Comparison of ENCODE assay signal across 31 mouse cellular contexts in genomic region chr17:40875568-40875967, GRCm38 (mm10). TPM values are rescaled to one million over a fixed set of nuclear protein-coding genes. Genes with fewer than 3 reads are reported as not detected.
DNase-seq lines count a peak whose midpoint lies in the region; ATAC-seq and TF ChIP-seq lines count a peak whose summit lies in the region.
"Had no signal": no experiment of that assay in that cellular context is flagged by ENCODE, and none has a peak within 500 bp of the region (broad histone marks: within the 10 kb centered on the region; RNA-seq: fewer than 3 reads in every experiment).

No protein-coding gene starts in this region.

- no peak for TF ChIP-seq CTCF in G1E (IDR thresholded peaks at IDR 0.05; ENCODE audit: low read depth, low read length)

- H3K27me3 ChIP-seq in G1E (ENCODE audit: insufficient read depth, low read length) = peaks cover 8% of the 10 kb centered on the region; the same call in 1 of the 2 replicates
- no peaks in the 10 kb centered on the region; the same call in 1 of the 2 replicates for H3K27me3 ChIP-seq in embryonic facial prominence, embryonic 10.5 days (replicated peaks; ENCODE audit: low read depth, poor library complexity, severe bottlenecking)
- H3K27me3 ChIP-seq: CH12.LX; embryonic facial prominence, embryonic 13.5 days; embryonic facial prominence, embryonic 15.5 days; forebrain, embryonic 12.5 days had no signal

- ATAC-seq in G1E (ENCODE audit: extremely low read depth, insufficient number of reproducible peaks, low FRiP score, poor library complexity, severe bottlenecking) = 0 out of 2 replicates have a peak, but pooled peaks have one; percentile 43
- ATAC-seq in granulocyte monocyte progenitor cell, adult 5-6 weeks (replicated peaks; ENCODE audit: poor library complexity, severe bottlenecking) = peak; percentile 50
- ATAC-seq in monocyte, adult 5-6 weeks (replicated peaks; ENCODE audit: insufficient number of reproducible peaks, low FRiP score, low TSS enrichment, poor library complexity, severe bottlenecking) = no peak
- ATAC-seq: CD4-positive, CD25-positive, alpha-beta regulatory T cell, adult 4 months; forebrain, embryonic 14.5 days; forebrain, embryonic 16.5 days had no signal

- H3K27ac ChIP-seq in embryonic facial prominence, embryonic 10.5 days (replicated peaks) = no peak overlapping the region
- H3K27ac ChIP-seq: embryonic facial prominence, embryonic 13.5 days; embryonic facial prominence, embryonic 15.5 days; forebrain, embryonic 10.5 days; forebrain, embryonic 12.5 days had no signal

- DNase-seq in 3T3-L1 (ENCODE audit: low read depth, low spot score) (peak; percentile 51), G1E (ENCODE audit: low spot score) (no peak), MEL-GATA-1-ER (ENCODE audit: extremely low read depth, low read depth) (peak; percentile 82)
- DNase-seq in left cerebral cortex, postnatal 36 days (ENCODE audit: low spot score in 2 of 2) = no peak
- DNase-seq in gastrocnemius, postnatal 25 days = no peak
- no peak for DNase-seq in embryonic facial prominence, embryonic 10.5 days (ENCODE audit: low spot score)
- DNase-seq: adrenal gland, adult 2 months; adrenal gland, postnatal 10 days; adrenal gland, postnatal 25 days; B cell, adult 2 months; cerebellum, adult 11 months; cerebellum, adult 18-20 months; cerebellum, adult 8-10 months; cerebellum, adult 9-11 months; cerebellum, postnatal 14 days; cerebellum, postnatal 36 days had no signal

- H3K36me3 ChIP-seq in G1E (replicated peaks) = no peaks in the 10 kb centered on the region
- no peaks in the 10 kb centered on the region for H3K36me3 ChIP-seq in embryonic facial prominence, embryonic 10.5 days (replicated peaks)
- H3K36me3 ChIP-seq: embryonic facial prominence, embryonic 13.5 days; embryonic facial prominence, embryonic 15.5 days; forebrain, embryonic 10.5 days; forebrain, embryonic 12.5 days had no signal

- 94% methylated on average over 1 of the region's 1 CpGs for WGBS in embryonic facial prominence, embryonic 10.5 days

- H3K9me3 ChIP-seq in G1E (replicated peaks) = no peaks in the 10 kb centered on the region
- H3K9me3 ChIP-seq in embryonic facial prominence, embryonic 10.5 days = no peaks in the 10 kb centered on the region
- H3K9me3 ChIP-seq: embryonic facial prominence, embryonic 13.5 days; embryonic facial prominence, embryonic 15.5 days; forebrain, embryonic 10.5 days; forebrain, embryonic 12.5 days had no signal

- H3K4me1 ChIP-seq in G1E (ENCODE audit: insufficient read depth, low read depth, low read length) = peaks cover 16% of the 10 kb centered on the region
- H3K4me1 ChIP-seq in embryonic facial prominence, embryonic 10.5 days = peaks cover 4% of the 10 kb centered on the region; the same call in 1 of the 2 replicates

- intact Hi-C loops in left cerebral cortex, postnatal 36 days (cut with DNase I) = no loop called here

- H3K4me3 ChIP-seq in G1E (ENCODE audit: low read depth, low read length) = no peak overlapping the region
- no peak overlapping the region for H3K4me3 ChIP-seq in embryonic facial prominence, embryonic 10.5 days
- H3K4me3 ChIP-seq: embryonic facial prominence, embryonic 13.5 days; embryonic facial prominence, embryonic 15.5 days; erythroblast, embryonic 14.5 days; forebrain, embryonic 10.5 days; forebrain, embryonic 12.5 days had no signal

RNA-seq across cellular contexts. Expression of gene 9130008F23Rik, which starts 4.8 kb away (rescaled TPM):
- total RNA-seq in G1E (2014; fragmentation: Nextera tagmentation) (not detected in 2 replicates), G1E (2017) (0.12 and 0.71 TPM in 2 replicates)
- polyA plus RNA-seq in G1E (2012) = 0.11 and 0.29 TPM in 2 replicates
- 3.0 and 5.0 TPM in 2 replicates for total RNA-seq in granulocyte monocyte progenitor cell, adult 5-6 weeks (2014; fragmentation: Nextera tagmentation)
- total RNA-seq in granulocyte monocyte progenitor cell, adult 5-6 weeks (2017) = 5.6 and 6.2 TPM in 2 replicates
- total RNA-seq in left cerebral cortex, postnatal 36 days (2021) = not detected
- total RNA-seq in gastrocnemius, postnatal 25 days (2021) = under 1 TPM; 0.20 to 0.48 TPM
- polyA plus RNA-seq in embryonic facial prominence, embryonic 10.5 days (2016; fragmentation: Nextera tagmentation; extraction: Ambion mirVana) = 0.37 and 0.53 TPM in 2 replicates
- 1.5 to 10.3 TPM (median 4.2 TPM) in 3 replicates for total RNA-seq in monocyte, adult 5-6 weeks (2017)
- total RNA-seq: CH12.LX had no signal

RNA-seq across cellular contexts. Expression of gene Glyatl3, which starts 38.6 kb away (rescaled TPM):
- not detected in 2 replicates for total RNA-seq in G1E (2014; fragmentation: Nextera tagmentation)
- total RNA-seq in G1E (2017) = not detected in 2 replicates
- not detected in 2 replicates for polyA plus RNA-seq in G1E (2012)
- total RNA-seq in granulocyte monocyte progenitor cell, adult 5-6 weeks (2014; fragmentation: Nextera tagmentation) = not detected in 2 replicates
- total RNA-seq in granulocyte monocyte progenitor cell, adult 5-6 weeks (2017) = not detected in 2 replicates
- not detected for total RNA-seq in left cerebral cortex, postnatal 36 days (2021)
- not detected for total RNA-seq in gastrocnemius, postnatal 25 days (2021)
- 0.25 TPM in 1 of 2 replicates, not detected in the other for polyA plus RNA-seq in embryonic facial prominence, embryonic 10.5 days (2016; fragmentation: Nextera tagmentation; extraction: Ambion mirVana)
- not detected in 3 replicates for total RNA-seq in monocyte, adult 5-6 weeks (2017)
- total RNA-seq: adrenal gland, adult 2 months; adrenal gland, postnatal 10 days; adrenal gland, postnatal 25 days; adrenal gland, postnatal 4 days; CH12.LX had no signal
- polyA plus RNA-seq: adrenal gland, adult 2 months; brain, embryonic 14.5 days; CD4-positive, CD25-positive, alpha-beta regulatory T cell, adult 4 months; cortical plate, adult 2 months; erythroblast, embryonic 14.5 days; forebrain, embryonic 14.5 days; forebrain, embryonic 16.5 days; frontal cortex, adult 2 months had no signal

RNA-seq across cellular contexts. Expression of gene Mut, which starts 58.9 kb away (rescaled TPM):
- total RNA-seq in G1E (2014; fragmentation: Nextera tagmentation) (35.3 and 36.7 TPM in 2 replicates), G1E (2017) (48.9 and 57.2 TPM in 2 replicates)
- 2.4 and 3.7 TPM in 2 replicates for polyA plus RNA-seq in G1E (2012)
- 14.1 and 18.6 TPM in 2 replicates for total RNA-seq in granulocyte monocyte progenitor cell, adult 5-6 weeks (2014; fragmentation: Nextera tagmentation)
- 32.7 and 36.8 TPM in 2 replicates for total RNA-seq in granulocyte monocyte progenitor cell, adult 5-6 weeks (2017)
- 10 to 100 TPM; 34.0 to 44.5 TPM for total RNA-seq in left cerebral cortex, postnatal 36 days (2021)
- total RNA-seq in gastrocnemius, postnatal 25 days (2021) = 10 to 100 TPM; 63.3 to 68.0 TPM
- polyA plus RNA-seq in embryonic facial prominence, embryonic 10.5 days (2016; fragmentation: Nextera tagmentation; extraction: Ambion mirVana) = 29.1 and 33.2 TPM in 2 replicates
- total RNA-seq in monocyte, adult 5-6 weeks (2017) = 16.9 to 22.2 TPM (median 17.2 TPM) in 3 replicates

RNA-seq across cellular contexts. Expression of gene Cenpq, which starts 59.3 kb away (rescaled TPM):
- 40.5 and 44.5 TPM in 2 replicates for total RNA-seq in G1E (2014; fragmentation: Nextera tagmentation)
- 57.3 and 67.1 TPM in 2 replicates for total RNA-seq in G1E (2017)
- 1.3 and 2.2 TPM in 2 replicates for polyA plus RNA-seq in G1E (2012)
- total RNA-seq in granulocyte monocyte progenitor cell, adult 5-6 weeks (2014; fragmentation: Nextera tagmentation) = 24.4 and 48.7 TPM in 2 replicates
- 42.3 and 60.0 TPM in 2 replicates for total RNA-seq in granulocyte monocyte progenitor cell, adult 5-6 weeks (2017)
- 1 to 10 TPM; 3.7 to 4.9 TPM for total RNA-seq in left cerebral cortex, postnatal 36 days (2021)
- total RNA-seq in gastrocnemius, postnatal 25 days (2021) = 1 to 10 TPM; 2.9 to 3.4 TPM
- 40.0 and 41.0 TPM in 2 replicates for polyA plus RNA-seq in embryonic facial prominence, embryonic 10.5 days (2016; fragmentation: Nextera tagmentation; extraction: Ambion mirVana)
- total RNA-seq in monocyte, adult 5-6 weeks (2017) = 25.6 to 42.7 TPM (median 35.8 TPM) in 3 replicates

Comparison
In these comparisons a context has a peak if more than half of its experiments do, and no peak if none do; other contexts are left out.
1. DNase-seq: peak in 3T3-L1 (single experiment) and MEL-GATA-1-ER (single experiment); none in G1E (single experiment), left cerebral cortex, postnatal 36 days (0 of 2), gastrocnemius, postnatal 25 days (single experiment) and embryonic facial prominence, embryonic 10.5 days (single experiment).